Mouse (Mus musculus): Measurements from ENCODE around the gene Kcng4.

The Kcng4 gene

GRCm38 (mm10) chr8:119635378-119635777 lies at the start of gene Kcng4:
Gene Kcng4, minus strand, starts transcription at chr8:119635680.
- no peak for DNase-seq (ENCODE audit: low spot score)

- DNase-seq (ENCODE audit: low spot score), result no peak
Observed at GRCm38 (mm10) chr8:119679184-119679583, 43.7 kb upstream of the Kcng4 start.

DNA sequence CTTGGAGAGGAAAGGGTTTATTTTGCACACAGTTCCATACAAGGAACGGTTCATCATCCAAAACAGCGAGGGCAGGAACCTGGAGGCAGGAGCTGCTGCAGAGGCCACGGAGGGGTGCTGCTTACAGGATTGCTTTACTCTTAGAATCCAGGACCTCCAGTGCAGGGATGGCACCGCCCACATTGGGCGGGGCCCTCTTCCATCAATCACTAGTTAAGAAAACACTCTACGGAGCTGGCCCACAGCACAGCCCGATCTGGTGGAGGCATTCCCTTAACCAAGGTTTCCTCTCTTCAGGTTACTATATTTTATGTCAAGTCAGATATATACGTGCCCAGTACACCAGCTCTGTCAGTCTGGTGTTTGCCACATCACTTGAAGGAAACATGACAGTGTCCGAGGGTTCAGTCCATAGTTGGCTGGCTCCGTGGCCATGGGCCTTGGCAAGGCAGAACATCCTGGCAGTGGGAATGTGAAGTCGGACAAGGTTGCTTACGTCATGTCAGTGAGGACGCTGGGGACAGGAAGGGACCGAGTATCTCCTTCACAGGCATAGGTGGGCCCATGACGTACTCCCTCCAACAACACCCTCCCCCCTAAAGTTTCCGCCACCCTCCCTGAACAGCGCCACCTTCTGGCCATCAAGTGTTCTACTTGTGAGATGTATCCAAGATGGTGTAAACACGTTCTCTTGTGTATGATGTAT lies 42.8 kb upstream of the Kcng4 start:
- DNase-seq (ENCODE audit: low spot score), result peak; percentile 38

- DNase-seq (ENCODE audit: low spot score), result peak; percentile 73
Observed at GRCm38 (mm10) chr8:119676389-119676788, 40.9 kb upstream of the Kcng4 start.

GRCm38 (mm10) chr8:119675457-119675856 lies 40.0 kb upstream of the Kcng4 start:
- no peak for DNase-seq (ENCODE audit: low spot score)

DNA sequence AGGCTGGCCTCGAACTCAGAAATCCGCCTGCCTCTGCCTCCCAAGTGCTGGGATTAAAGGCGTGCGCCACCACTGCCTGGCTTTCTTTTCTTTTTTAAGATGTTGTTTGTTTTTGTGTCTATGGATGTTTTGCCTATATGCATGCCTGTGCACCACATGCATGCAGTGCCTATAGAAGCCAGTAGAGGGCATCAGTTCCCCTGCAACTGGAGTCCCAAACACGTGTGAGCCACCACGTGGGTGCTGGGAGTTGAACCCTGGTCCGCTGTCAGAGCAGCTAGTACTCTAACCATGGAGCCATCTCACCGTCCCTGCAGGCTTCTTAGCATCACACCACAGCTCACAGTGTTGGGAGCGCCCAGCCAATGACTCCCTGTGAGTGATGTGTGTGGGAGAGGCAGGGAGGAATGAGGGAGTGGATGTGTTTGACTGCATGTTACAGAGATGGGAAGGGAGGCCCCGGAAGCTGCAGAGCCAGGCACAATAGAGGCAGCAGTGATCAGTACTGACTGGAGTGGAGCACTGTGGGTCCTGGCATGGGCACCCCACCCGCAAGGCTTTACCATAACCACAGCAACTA lies 38.6 kb upstream of the Kcng4 start:
- DNase-seq (ENCODE audit: low spot score), result peak; percentile 9

GRCm38 (mm10) chr8:119670419-119671091 lies 35.1 kb upstream of the Kcng4 start:
- no peak for DNase-seq (ENCODE audit: low spot score)

- no peak for DNase-seq (ENCODE audit: low spot score)
Observed at GRCm38 (mm10) chr8:119669284-119669683, 33.8 kb upstream of the Kcng4 start.

GRCm38 (mm10) chr8:119668447-119668846 lies 33.0 kb upstream of the Kcng4 start:
- DNase-seq (ENCODE audit: low spot score), result no peak

DNA sequence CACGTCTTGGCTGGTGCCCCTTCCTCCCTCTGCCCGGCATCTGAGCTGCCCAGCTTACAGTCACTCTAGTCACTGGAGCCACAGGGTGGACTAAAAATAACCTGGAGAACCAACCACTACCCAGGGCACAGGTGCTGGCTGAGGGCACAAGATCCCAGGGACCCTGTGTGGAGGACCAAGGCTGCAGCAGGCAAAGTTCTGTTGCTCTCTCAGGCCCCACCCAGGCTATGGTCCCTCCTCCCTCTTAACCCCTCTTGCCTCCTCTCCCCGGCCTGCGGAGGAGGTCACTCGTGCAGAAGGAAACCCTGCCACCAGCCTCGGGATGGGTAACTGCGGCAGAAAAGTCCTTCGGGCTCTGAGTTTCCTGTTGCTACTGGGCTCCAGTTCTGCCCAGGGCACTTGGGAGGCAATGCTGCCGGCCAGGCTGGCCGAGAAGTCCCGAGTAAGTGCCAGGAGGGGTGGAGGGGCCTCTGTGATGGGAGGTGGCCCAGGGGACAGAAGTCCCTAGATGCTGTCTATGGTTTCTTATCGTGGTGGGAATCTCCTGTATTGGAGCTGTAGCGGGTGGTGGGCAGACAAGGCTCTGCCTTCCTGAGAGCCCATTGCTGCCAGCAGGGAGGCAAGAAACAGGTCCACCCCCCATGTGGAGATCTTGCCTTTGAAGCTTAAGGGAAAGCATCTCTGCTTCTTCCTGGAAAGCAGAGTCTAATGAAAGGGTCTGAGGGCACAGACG lies 30.9 kb upstream of the Kcng4 start, which contains the start of gene Wfdc1:
Gene Wfdc1 (plus strand): TSS at position 147 of the 733 bp plus-strand sequence.
- no peak for DNase-seq (ENCODE audit: low spot score)

GRCm38 (mm10) chr8:119665270-119665669 lies 29.8 kb upstream of the Kcng4 start:
- DNase-seq (ENCODE audit: low spot score), result no peak

DNA sequence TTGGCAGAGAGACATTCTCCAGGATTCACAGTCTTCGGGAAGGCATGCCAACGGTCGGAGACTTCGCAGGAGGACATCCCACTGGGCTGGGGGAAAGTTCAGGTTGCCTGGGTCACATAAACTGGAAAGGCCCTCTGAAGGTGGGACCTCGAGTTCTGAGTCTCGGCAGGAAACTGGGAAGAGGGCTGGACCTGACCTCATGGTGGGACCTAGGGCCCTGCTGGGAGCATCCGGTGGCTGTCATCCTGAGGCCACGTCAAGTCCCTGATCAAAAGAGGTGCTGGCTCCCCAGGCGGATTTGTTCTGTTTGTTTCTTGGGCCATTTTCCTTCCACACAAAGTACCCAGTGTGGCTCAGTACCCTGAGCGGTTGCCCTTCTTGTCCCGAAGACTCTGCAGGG lies 28.0 kb upstream of the Kcng4 start:
- no peak for DNase-seq (ENCODE audit: low spot score)

DNA sequence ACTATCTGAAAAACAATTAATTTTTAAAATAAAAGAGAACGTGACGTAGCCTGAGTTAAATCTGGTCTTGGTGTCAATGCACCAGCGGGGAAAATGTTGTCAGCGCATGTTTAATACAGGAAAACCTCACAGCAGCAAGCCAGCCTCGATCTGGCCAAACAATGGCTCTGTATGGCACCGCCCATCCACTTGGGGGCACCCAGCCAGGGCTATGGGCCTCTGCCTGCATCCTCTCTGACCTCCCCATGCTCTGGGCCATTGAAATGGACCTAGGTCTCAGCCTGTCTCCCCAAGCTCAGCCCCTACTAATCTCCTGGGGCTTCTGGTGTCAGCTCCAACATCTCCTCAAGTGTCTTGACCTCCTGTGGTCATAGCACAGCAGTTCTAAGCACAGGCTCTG lies 26.4 kb upstream of the Kcng4 start:
- DNase-seq (ENCODE audit: low spot score), result no peak

DNA sequence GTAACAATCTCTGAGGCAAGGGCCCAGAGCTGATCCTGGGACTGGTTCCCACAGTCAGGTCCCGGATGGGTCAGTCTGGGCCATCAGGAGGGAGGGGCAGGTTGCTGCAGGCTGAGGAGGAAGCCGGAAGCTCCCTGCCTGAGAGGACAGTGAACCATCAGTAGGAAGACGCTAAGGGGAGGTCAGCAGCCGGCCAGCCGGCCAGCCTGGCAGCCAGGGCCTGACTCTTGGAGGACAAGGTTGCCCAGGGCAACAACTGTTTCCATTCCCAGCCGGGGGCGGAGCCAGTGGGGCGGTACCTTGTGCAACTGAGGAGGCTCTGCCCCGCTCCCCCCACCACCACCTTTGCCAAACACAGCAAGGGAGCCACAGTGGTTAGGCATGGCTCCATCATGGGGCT lies 25.6 kb upstream of the Kcng4 start:
- no peak for DNase-seq (ENCODE audit: low spot score)

- DNase-seq (ENCODE audit: low spot score), result peak; percentile 23
Observed at GRCm38 (mm10) chr8:119656709-119657464, 21.4 kb upstream of the Kcng4 start.

DNA sequence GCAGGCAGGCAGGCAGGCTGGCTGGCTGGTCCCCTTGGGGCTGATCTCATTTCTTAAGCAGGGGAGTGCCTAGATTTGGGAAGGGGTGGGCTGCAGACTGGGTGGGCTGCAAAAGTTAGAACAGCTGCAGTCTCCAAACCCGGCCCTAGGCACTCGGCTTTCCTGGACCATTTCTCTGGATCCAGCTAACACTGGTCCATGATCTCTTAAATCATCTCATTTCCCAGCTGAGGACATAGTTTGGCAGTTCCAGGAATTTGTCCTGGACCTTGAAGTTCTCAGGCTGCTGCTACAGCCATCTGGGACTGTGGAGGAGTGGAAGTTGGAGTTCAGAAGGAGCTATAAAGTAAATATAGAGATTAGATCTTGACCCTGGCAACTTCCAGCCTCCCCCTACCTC lies 15.8 kb upstream of the Kcng4 start:
- no peak for DNase-seq (ENCODE audit: low spot score)

GRCm38 (mm10) chr8:119646846-119647245 lies 11.4 kb upstream of the Kcng4 start:
- DNase-seq (ENCODE audit: low spot score), result no peak

DNA sequence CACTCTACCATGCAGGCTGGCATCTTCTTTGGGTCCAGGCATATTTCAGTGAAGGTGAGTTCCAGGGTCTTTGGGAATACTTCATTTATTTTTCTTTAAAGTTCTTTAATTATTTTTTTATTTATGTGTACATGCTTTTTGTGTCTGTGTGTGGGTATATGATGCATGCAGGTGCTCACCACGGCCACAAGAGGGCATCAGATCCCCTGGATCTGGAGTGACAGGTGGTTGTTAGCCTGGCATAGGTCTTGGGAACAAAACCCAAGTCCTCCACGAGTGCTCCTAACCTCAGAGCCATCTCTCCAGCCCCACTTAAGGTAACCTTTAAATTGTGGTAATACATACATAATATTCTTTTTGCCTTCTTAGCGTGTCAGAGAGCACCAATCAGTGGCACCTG lies 10.7 kb upstream of the Kcng4 start:
- DNase-seq (ENCODE audit: low spot score), result no peak

DNA sequence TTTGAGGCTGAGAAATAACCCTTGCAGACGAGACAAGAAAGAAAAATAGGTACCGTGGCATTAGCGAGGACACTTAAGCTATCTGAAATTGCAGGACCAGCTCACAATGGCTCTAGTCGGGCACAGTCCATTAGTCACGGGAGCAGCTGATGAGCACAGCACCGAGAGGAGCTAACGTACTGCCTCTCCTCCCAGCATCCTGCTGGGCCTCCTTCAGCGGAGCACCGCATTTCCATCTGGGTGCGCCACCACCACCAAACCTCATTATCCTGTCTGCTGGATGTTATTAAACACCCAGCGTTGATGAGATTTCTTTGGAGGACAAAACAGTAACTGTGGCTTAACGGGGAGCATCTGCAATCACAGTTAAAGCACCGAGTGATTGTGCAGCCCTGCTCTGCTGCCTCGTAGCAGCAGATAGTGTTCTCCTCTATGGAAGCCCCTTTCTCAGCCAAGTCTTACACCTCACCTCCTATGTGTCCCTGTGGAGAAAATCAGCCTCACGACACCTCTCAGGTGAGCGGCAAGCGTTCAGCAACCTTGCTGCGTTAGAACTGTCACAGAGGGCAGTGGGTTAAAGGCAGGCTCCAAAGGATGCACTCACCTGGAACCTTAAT lies 9.6 kb upstream of the Kcng4 start:
- no peak for DNase-seq (ENCODE audit: low spot score)

DNA sequence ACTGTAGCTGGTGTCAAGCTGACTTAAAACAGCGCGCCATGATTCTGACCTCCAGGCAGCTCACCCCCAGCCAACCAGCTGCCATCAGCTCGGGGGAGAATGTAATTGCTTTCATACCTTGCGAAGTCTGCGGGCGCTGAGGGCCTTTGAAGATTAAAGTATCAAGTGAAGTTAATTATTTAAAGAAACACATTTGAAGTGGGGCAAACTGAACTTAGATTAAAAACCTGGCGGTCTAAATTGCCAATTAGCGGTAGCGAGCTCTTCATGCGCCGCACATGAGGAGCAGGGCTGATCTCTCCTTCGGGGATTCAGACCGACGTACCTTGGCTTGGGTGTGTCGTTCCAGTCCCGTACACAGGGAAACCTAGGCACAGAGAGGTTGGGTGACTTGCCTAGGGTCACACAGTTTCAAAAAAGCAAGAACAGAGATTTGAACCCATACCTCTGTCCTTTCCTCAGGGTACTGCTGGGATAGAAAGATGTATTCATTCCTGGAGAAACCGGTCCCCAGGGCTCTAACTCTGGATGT lies 9.0 kb upstream of the Kcng4 start:
- DNase-seq (ENCODE audit: low spot score), result no peak

- no peak for DNase-seq (ENCODE audit: low spot score)
Observed at GRCm38 (mm10) chr8:119642960-119643359, 7.5 kb upstream of the Kcng4 start.

All from c-Kit-positive CD71-positive TER-119-positive erythroid progenitor cells, embryonic 14.5 days (primary cell).